Mouse (Mus musculus) liver, postnatal 0 days (tissue): ENCODE results near the gene Nat8f2. TPM values are rescaled to one million over a fixed set of nuclear protein-coding genes. Genes with fewer than 3 reads are reported as not detected.

Experiments used
- ATAC-seq: fragments of 200-750 bp; cut with Nextera tagmentation; 2 replicates; pipeline ENCODE4 v1.8.0; 2017; ENCODE audit warnings: mild to moderate bottlenecking, moderate library complexity
- DNase-seq: peaks from one replicate; pipeline ENCODE4 v3.0.0-alpha.2; 2016
- H3K27ac ChIP-seq: fragments of 300-500 bp; sonication (generic); 2 replicates; pipeline ENCODE4 v1.5.1; 2014; ENCODE audit warnings: antibody characterized with exemption, moderate library complexity, mild to moderate bottlenecking, low read depth
- H3K27me3 ChIP-seq: fragments of 300-500 bp; sonication (generic); 2 replicates; pipeline ENCODE4 v1.6.1; 2014; ENCODE audit warnings: low read length, control low read depth, mixed read lengths; ENCODE audit not compliant: insufficient read depth
- H3K36me3 ChIP-seq: fragments of 300-500 bp; sonication (generic); replicated peaks from 2 replicates; pipeline ENCODE4 v1.6.1; 2014; ENCODE audit warnings: mild to moderate bottlenecking, control low read depth, low read length, moderate library complexity, mixed read lengths; ENCODE audit not compliant: insufficient read depth
- H3K4me1 ChIP-seq: fragments of 300-500 bp; sonication (generic); 2 replicates; pipeline ENCODE4 v1.6.1; 2014; ENCODE audit warnings: antibody characterized with exemption, mild to moderate bottlenecking, control low read depth; ENCODE audit not compliant: insufficient read depth
- H3K4me2 ChIP-seq: fragments of 300-500 bp; sonication (generic); 2 replicates; pipeline ENCODE4 v1.6.1; 2014; ENCODE audit warnings: low read depth, mild to moderate bottlenecking, low read length, moderate library complexity, mixed read lengths
- H3K4me3 ChIP-seq: fragments of 300-500 bp; sonication (generic); 2 replicates; pipeline ENCODE4 v1.5.1; 2014; ENCODE audit warnings: low read depth, low read length
- H3K9ac ChIP-seq: fragments of 300-500 bp; sonication (generic); replicated peaks from 2 replicates; pipeline ENCODE4 v1.6.1; 2014; ENCODE audit warnings: mild to moderate bottlenecking, moderate library complexity
- H3K9me3 ChIP-seq: fragments of 300-500 bp; sonication (generic); 2 replicates; pipeline ENCODE4 v1.6.1; 2016; ENCODE audit warnings: mild to moderate bottlenecking, control low read depth, low read length, mixed read lengths
- CTCF ChIP-seq: sonication (generic); IDR thresholded peaks from 2 replicates; pipeline ENCODE4 v1.5.1; 2016; ENCODE audit warnings: antibody characterized with exemption, low read depth
- EP300 ChIP-seq: IDR thresholded peaks from 2 replicates; pipeline ENCODE4 v1.6.1; 2016; ENCODE audit warnings: antibody characterized with exemption, low read depth, mild to moderate bottlenecking
- WGBS: fragments of 180-500 bp; shearing (Covaris S2); extraction: QIAGEN DNeasy Blood & Tissue Kit; methylation state at CpG from one replicate; pipeline ENCODE4 v1.1.7; 2014; ENCODE audit not compliant: insufficient replicate concordance; 5-methylcytosine and 5-hydroxymethylcytosine counted together
- polyA plus RNA-seq: library from polyadenylated mRNA; unstranded; fragments of >200 nt; fragmentation: Nextera tagmentation; extraction: Ambion mirVana; gene quantifications from 2 replicates; pipeline ENCODE4 v1.2.1, GENCODE M21; 2015

Gene Nat8f2
- polyA plus RNA-seq, 1 experiment from 2014 or later: 1.7 TPM

GRCm38 (mm10) chr6:85829462-85829861 lies 39.5 kb downstream of the Nat8f2 start:
- no peak for TF ChIP-seq CTCF
- no peak overlapping the region for H3K9ac ChIP-seq

GRCm38 (mm10) chr6:85825886-85826285 lies 43.1 kb downstream of the Nat8f2 start:
- Histone ChIP-seq H3K9me3 (no peaks in the 10 kb centered on the region), H3K4me2 (no peak overlapping the region), H3K27ac (no peak overlapping the region), H3K27me3 (no peaks in the 10 kb centered on the region), H3K4me1 (no peaks in the 10 kb centered on the region), H3K4me3 (no peak overlapping the region), H3K9ac (no peak overlapping the region), H3K36me3 (no peaks in the 10 kb centered on the region)
- DNase-seq (no peak), ATAC-seq (no peak)
- TF ChIP-seq CTCF: no peak
- no peak for TF ChIP-seq EP300
- WGBS: 64% methylated on average over 2 of the region's 2 CpGs

More at GRCm38 (mm10) chr6:85829462-85829861, 39.5 kb downstream of the Nat8f2 start:
- Histone ChIP-seq H3K4me1 (no peaks in the 10 kb centered on the region), H3K4me2 (no peak overlapping the region), H3K4me3 (no peak overlapping the region), H3K36me3 (no peaks in the 10 kb centered on the region), H3K27me3 (no peaks in the 10 kb centered on the region), H3K9me3 (no peaks in the 10 kb centered on the region), H3K27ac (no peak overlapping the region)
- ATAC-seq (no peak), DNase-seq (no peak)
- WGBS: 52% methylated on average over 1 of the region's 1 CpGs

- no peaks in the 10 kb centered on the region for H3K4me1 ChIP-seq
- no peak for TF ChIP-seq CTCF
- no peak for TF ChIP-seq EP300
- H3K4me3 ChIP-seq: no peak overlapping the region
- no peak overlapping the region for H3K4me2 ChIP-seq
- 80% methylated on average over 1 of the region's 1 CpGs for WGBS
- H3K36me3 ChIP-seq: no peaks in the 10 kb centered on the region
- no peaks in the 10 kb centered on the region for H3K9me3 ChIP-seq
- ATAC-seq: no peak
- H3K27ac ChIP-seq: no peak overlapping the region
- no peak overlapping the region for H3K9ac ChIP-seq
- no peaks in the 10 kb centered on the region for H3K27me3 ChIP-seq
- DNase-seq: no peak
Measured at GRCm38 (mm10) chr6:85823382-85824090, 45.4 kb downstream of the Nat8f2 start.

GRCm38 (mm10) chr6:85822286-85822685 lies 46.7 kb downstream of the Nat8f2 start:
- Histone ChIP-seq H3K27me3 (no peaks in the 10 kb centered on the region), H3K4me1 (no peaks in the 10 kb centered on the region), H3K4me2 (no peak overlapping the region), H3K27ac (no peak overlapping the region), H3K36me3 (no peaks in the 10 kb centered on the region), H3K9me3 (no peaks in the 10 kb centered on the region), H3K4me3 (no peak overlapping the region), H3K9ac (no peak overlapping the region)
- 72% methylated on average over 4 of the region's 4 CpGs for WGBS
- ATAC-seq (no peak), DNase-seq (no peak)
- TF ChIP-seq EP300 (no peak), CTCF (no peak)

- H3K4me1 ChIP-seq: no peaks in the 10 kb centered on the region
- H3K36me3 ChIP-seq: no peaks in the 10 kb centered on the region
- 64% methylated on average over 5 of the region's 5 CpGs for WGBS
- no peaks in the 10 kb centered on the region for H3K27me3 ChIP-seq
- no peaks in the 10 kb centered on the region for H3K9me3 ChIP-seq
- H3K9ac ChIP-seq: no peak within 1 kb of the TSS
- no peak for ATAC-seq
- no peak within 1 kb of the TSS for H3K4me2 ChIP-seq
- DNase-seq: no peak
- TF ChIP-seq CTCF: no peak
- no peak for TF ChIP-seq EP300
- no peak within 1 kb of the TSS for H3K4me3 ChIP-seq
- no peak within 1 kb of the TSS for H3K27ac ChIP-seq
Measured at GRCm38 (mm10) chr6:85820837-85821236, 48.1 kb downstream of the Nat8f2 start, which contains the start of the genes Nat8f6 and Nat8f5. TSS of gene Nat8f6 (minus strand) at chr6:85820954. TSS of gene Nat8f5 (minus strand) at chr6:85820972.

- Histone ChIP-seq H3K9ac (no peak overlapping the region), H3K27ac (no peak overlapping the region), H3K4me3 (no peak overlapping the region), H3K36me3 (no peaks in the 10 kb centered on the region), H3K4me2 (no peak overlapping the region), H3K9me3 (no peaks in the 10 kb centered on the region), H3K27me3 (no peaks in the 10 kb centered on the region), H3K4me1 (no peaks in the 10 kb centered on the region)
- no peak for TF ChIP-seq CTCF
- no peak for TF ChIP-seq EP300
- no peak for DNase-seq
- ATAC-seq: no peak
- 59% methylated on average over 1 of the region's 1 CpGs for WGBS
Measured at GRCm38 (mm10) chr6:85818338-85818737, 50.6 kb downstream of the Nat8f2 start.

Other genes with a start within 250 kb of the Nat8f2 start
- gene Nat8f7, start 156.0 kb downstream of the Nat8f2 start, polyA plus RNA-seq: not detected in 2 replicates
- gene Nat8f3, start 103.4 kb downstream of the Nat8f2 start, polyA plus RNA-seq: not detected in 2 replicates
- gene Nat8f6, start 48.2 kb downstream of the Nat8f2 start, polyA plus RNA-seq: not detected in 2 replicates
- gene Nat8f5, start 48.2 kb downstream of the Nat8f2 start, polyA plus RNA-seq: not detected in 2 replicates
- gene Nat8, start 37.1 kb downstream of the Nat8f2 start, polyA plus RNA-seq: not detected in 2 replicates
- 2.0 and 2.5 TPM in 2 replicates for gene Nat8f4, start 35.7 kb upstream of the Nat8f2 start, polyA plus RNA-seq
- gene Tprkb, start 42.7 kb upstream of the Nat8f2 start, polyA plus RNA-seq: 25.0 and 26.7 TPM in 2 replicates
- gene Nat8f1, start 46.5 kb upstream of the Nat8f2 start, polyA plus RNA-seq: 37.4 and 38.1 TPM in 2 replicates
- gene Dusp11, start 92.5 kb upstream of the Nat8f2 start, polyA plus RNA-seq: 20.8 and 23.9 TPM in 2 replicates
- gene Figla, start 147.0 kb upstream of the Nat8f2 start, polyA plus RNA-seq: not detected in 2 replicates
- 22.0 and 28.1 TPM in 2 replicates for gene Add2, start 159.5 kb upstream of the Nat8f2 start, polyA plus RNA-seq